Mouse (Mus musculus) heart, embryonic 16.5 days (tissue): ENCODE data around the gene Fam151a. TPM values are rescaled to one million over a fixed set of nuclear protein-coding genes. Genes with fewer than 3 reads are reported as not detected.
"Not testable (repeated sequence)": the region's sequence is repeated elsewhere in the genome, so short reads cannot be mapped to it uniquely, and the experiment has no call there.

ENCODE experiments used
- ATAC-seq: fragments of 200-750 bp; cut with Nextera tagmentation; replicated peaks from 2 replicates; pipeline ENCODE4 v1.8.0; 2017; ENCODE audit warnings: moderate number of reproducible peaks; ENCODE audit not compliant: insufficient read depth, low FRiP score; ENCODE audit errors: extremely low read depth
- H3K27ac ChIP-seq: fragments of 300-500 bp; sonication (generic); 2 replicates; pipeline ENCODE4 v1.5.1; 2014; ENCODE audit warnings: mild to moderate bottlenecking, low read length, control low read depth, moderate library complexity
- H3K27me3 ChIP-seq: fragments of 300-500 bp; sonication (generic); 2 replicates; pipeline ENCODE4 v1.6.1; 2014; ENCODE audit warnings: low read length, mixed read lengths; ENCODE audit not compliant: control insufficient read depth, insufficient read depth
- H3K36me3 ChIP-seq: fragments of 300-500 bp; sonication (generic); 2 replicates; pipeline ENCODE4 v1.6.1; 2014; ENCODE audit not compliant: control insufficient read depth, insufficient read depth
- H3K4me1 ChIP-seq: fragments of 300-500 bp; sonication (generic); 2 replicates; pipeline ENCODE4 v1.6.1; 2014; ENCODE audit warnings: low read length, mixed read lengths; ENCODE audit not compliant: control insufficient read depth, insufficient read depth
- H3K4me2 ChIP-seq: fragments of 300-500 bp; sonication (generic); 2 replicates; pipeline ENCODE4 v1.6.1; 2014; ENCODE audit warnings: low read depth, mild to moderate bottlenecking, control low read depth, low read length
- H3K4me3 ChIP-seq: fragments of 300-500 bp; sonication (generic); 2 replicates; pipeline ENCODE4 v1.5.1; 2014; ENCODE audit warnings: mild to moderate bottlenecking, control low read depth, low read length
- H3K9ac ChIP-seq: fragments of 300-500 bp; sonication (generic); 2 replicates; pipeline ENCODE4 v1.6.1; 2014; ENCODE audit warnings: low read length, control low read depth
- H3K9me3 ChIP-seq: fragments of 300-500 bp; sonication (generic); replicated peaks from 2 replicates; pipeline ENCODE4 v1.6.1; 2016; ENCODE audit warnings: low read length; ENCODE audit not compliant: control insufficient read depth
- WGBS: fragments of 180-500 bp; shearing (Covaris S2); extraction: QIAGEN DNeasy Blood & Tissue Kit; methylation state at CpG from one replicate; pipeline ENCODE4 v1.1.7; 2014; 5-methylcytosine and 5-hydroxymethylcytosine counted together
- polyA plus RNA-seq: library from polyadenylated mRNA; unstranded; fragments of >200 nt; fragmentation: Nextera tagmentation; extraction: Ambion mirVana; gene quantifications from 2 replicates; pipeline ENCODE4 v1.2.1, GENCODE M21; 2015

Fam151a gene
- polyA plus RNA-seq, 1 experiment from 2014 or later: 0.24 TPM

DNA sequence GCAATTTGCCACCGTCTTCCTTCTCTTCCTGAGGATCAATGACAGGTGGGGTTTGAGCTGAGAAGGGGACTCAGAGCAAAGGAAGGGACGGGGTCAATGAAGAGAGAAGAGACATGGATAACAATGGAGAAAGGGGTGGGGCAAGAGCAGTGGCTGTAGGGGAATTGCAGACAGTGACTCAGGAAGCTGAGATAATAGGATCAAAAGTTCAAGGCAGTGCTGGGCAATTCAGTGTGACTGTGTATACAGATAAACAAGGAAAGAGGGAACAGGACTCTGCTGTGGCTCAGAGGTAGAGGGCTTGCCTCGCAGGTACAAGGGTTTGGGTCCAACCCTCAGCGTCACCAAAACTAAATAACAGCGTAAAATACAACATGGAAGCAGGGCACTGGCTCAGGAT, 25.7 kb upstream of the Fam151a start:
- Histone ChIP-seq H3K4me3 (peak overlapping the region; percentile 19; the same call in 1 of the 2 replicates), H3K9ac (peak overlapping the region; percentile 36; the same call in 1 of the 2 replicates)
- ATAC-seq: no peak

DNA sequence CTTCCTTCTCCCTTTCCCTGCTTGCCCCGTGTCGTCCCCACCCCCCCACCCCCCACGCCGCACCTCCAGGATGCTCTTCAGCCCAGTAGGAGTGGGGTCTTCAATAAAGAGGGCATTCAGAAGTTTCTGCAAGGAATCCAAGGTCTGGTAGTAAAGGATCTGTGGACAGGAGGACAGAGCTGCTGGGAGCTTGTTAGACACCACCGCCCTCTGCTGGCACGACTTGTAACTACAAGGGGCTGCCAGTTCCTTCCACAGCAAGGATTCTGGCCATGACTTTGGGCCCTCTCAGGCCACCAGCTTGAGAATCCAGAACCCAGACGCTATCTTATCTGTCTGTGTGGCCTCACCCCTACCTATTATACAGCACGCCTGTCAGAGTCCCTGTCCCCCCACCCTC, 25.3 kb upstream of the Fam151a start:
- H3K27ac ChIP-seq: no peak overlapping the region
- peaks cover 7% of the 10 kb centered on the region; the same call in 1 of the 2 replicates for H3K4me1 ChIP-seq
- H3K4me2 ChIP-seq: peak overlapping the region; percentile 54
- peaks cover 6% of the 10 kb centered on the region; the same call in 1 of the 2 replicates for H3K27me3 ChIP-seq
- H3K4me3 ChIP-seq: peak overlapping the region; percentile 19; the same call in 1 of the 2 replicates
- peak overlapping the region; percentile 36; the same call in 1 of the 2 replicates for H3K9ac ChIP-seq
- peak; percentile 45 for ATAC-seq
- no peaks in the 10 kb centered on the region for H3K36me3 ChIP-seq
- H3K9me3 ChIP-seq: no peaks in the 10 kb centered on the region
- WGBS: under 1% methylated on average over 8 of the region's 8 CpGs

More for the DNA sequence above, 25.7 kb upstream of the Fam151a start:
- Histone ChIP-seq H3K27me3 (peaks cover 6% of the 10 kb centered on the region; the same call in 1 of the 2 replicates), H3K4me1 (peaks cover 7% of the 10 kb centered on the region; the same call in 1 of the 2 replicates), H3K27ac (no peak overlapping the region), H3K36me3 (no peaks in the 10 kb centered on the region), H3K9me3 (no peaks in the 10 kb centered on the region), H3K4me2 (peak overlapping the region; percentile 54)
- WGBS: 31% methylated on average over 5 of the region's 5 CpGs

DNA sequence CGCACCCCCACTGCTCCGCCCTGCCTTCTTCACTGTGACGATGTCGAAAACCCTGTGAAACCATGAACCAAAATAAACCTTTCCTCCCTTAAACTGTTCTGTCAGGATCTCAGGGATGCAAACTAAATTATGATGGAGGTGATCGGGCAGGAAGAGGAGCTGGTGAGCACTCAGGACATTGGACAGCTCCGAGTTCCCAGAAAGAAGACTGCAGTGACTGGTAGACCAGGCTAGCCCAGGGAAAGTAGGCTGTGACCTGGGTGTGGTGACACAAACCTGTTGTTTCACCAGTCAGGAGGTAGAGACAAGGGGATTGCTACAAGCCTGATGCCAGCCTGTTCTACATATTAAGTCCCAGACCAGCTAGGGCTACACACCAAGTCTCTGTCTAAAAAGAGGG, 20.1 kb upstream of the Fam151a start:
- no peaks in the 10 kb centered on the region for H3K4me1 ChIP-seq
- WGBS: 87% methylated on average over 6 of the region's 6 CpGs
- no peak overlapping the region for H3K27ac ChIP-seq
- H3K4me3 ChIP-seq: no peak overlapping the region
- no peaks in the 10 kb centered on the region for H3K36me3 ChIP-seq
- H3K27me3 ChIP-seq: peaks cover 5% of the 10 kb centered on the region; the same call in 1 of the 2 replicates
- no peaks in the 10 kb centered on the region for H3K9me3 ChIP-seq
- no peak overlapping the region for H3K9ac ChIP-seq
- H3K4me2 ChIP-seq: no peak overlapping the region
- ATAC-seq: no peak

DNA sequence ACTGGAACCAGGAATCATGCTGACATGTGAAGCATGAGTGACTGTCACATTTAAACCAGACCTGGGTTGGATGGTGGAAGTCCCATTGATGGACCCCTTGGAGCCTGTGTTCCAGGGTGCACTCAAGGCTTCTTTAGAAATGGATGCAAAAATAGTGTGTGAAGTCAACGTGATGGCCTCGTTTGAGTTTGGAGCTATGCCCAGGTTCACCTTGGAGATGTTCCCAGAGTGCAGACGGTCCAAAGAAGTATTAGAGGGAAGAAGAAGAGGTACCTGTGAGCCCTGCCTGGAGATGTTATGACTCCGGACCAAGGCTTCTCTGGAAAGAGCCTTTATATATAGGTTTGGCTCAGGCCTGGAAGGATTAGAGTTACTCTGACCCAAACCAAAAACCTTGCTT, 13.1 kb upstream of the Fam151a start:
- H3K4me1 ChIP-seq: no peaks in the 10 kb centered on the region
- no peak overlapping the region for H3K9ac ChIP-seq
- H3K9me3 ChIP-seq: no peaks in the 10 kb centered on the region
- 64% methylated on average over 4 of the region's 4 CpGs for WGBS
- H3K27me3 ChIP-seq: no peaks in the 10 kb centered on the region
- ATAC-seq: no peak
- H3K36me3 ChIP-seq: no peaks in the 10 kb centered on the region
- no peak overlapping the region for H3K4me2 ChIP-seq
- no peak overlapping the region for H3K4me3 ChIP-seq
- no peak overlapping the region for H3K27ac ChIP-seq

DNA sequence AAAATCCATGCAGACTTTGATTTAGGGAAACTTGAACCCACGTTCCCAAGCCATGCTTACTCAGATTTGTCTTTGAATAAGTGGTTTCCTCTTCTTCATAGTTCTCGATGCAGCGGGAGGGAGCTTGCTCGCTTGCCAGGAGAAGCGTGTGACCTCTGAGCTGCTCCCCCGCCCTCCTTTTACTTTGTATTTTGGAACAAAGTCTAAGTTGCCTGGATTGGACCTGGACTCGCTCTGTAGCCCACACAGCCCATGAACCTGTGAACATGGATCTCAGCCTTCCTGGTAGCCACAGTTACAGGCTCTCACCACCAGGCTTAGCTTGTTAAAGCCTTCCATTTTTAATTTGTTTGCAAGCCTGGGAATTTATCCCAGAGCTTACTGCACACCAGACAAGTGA, 2.9 kb upstream of the Fam151a start, which contains the start of gene Mroh7:
TSS of gene Mroh7 (minus strand) at position 112 of the 400 bp plus-strand sequence.
- no peaks in the 10 kb centered on the region for H3K4me1 ChIP-seq
- no peaks in the 10 kb centered on the region; the same call in 1 of the 2 replicates for H3K27me3 ChIP-seq
- H3K27ac ChIP-seq: no peak within 1 kb of the TSS
- WGBS: 79% methylated on average over 7 of the region's 7 CpGs
- H3K4me2 ChIP-seq: no peak within 1 kb of the TSS
- H3K9ac ChIP-seq: no peak within 1 kb of the TSS
- no peak within 1 kb of the TSS for H3K4me3 ChIP-seq
- ATAC-seq: no peak
- H3K36me3 ChIP-seq: no peaks in the 10 kb centered on the region
- H3K9me3 ChIP-seq: no peaks in the 10 kb centered on the region

DNA sequence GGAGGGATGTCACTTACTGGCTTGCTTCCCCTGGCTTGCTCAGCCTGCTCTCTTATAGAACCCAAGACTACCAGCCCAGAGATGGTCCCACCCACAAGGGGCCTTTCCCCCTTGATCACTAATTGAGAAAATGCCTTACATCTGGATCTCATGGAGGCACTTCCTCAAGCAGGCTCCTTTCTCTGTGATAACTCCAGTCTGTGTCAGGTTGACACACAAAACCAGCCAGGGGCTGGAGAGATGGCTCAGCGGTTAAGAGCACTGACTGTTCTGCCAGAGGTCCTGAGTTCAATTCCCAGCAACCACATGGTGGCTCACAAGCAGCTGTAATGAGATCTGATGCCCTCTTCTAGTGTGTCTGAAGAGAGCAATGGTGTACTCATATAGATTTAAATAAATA, 3.2 kb downstream of the Fam151a start:
- not testable (repeated sequence) for H3K4me2 ChIP-seq

DNA sequence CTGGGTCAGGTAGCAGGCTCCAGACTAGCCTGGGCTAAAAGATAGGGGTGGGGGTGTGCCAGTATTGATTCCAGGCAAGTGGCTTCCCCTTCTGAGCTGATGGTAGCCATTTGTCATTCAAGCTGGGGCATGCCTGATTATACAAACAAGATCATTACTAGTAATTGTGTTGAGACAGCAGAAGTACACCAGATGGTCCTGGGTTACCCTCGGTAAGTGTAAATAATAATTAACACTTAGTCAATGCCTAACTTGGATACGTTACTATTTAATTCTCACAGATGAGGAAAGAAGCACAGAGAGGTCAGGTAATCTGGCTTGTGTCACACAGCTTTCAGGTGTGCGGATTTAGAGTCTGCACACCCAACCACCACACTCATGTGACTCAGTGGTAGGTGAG, 4.2 kb downstream of the Fam151a start:
- Histone ChIP-seq H3K27ac (no peak overlapping the region), H3K9me3 (no peaks in the 10 kb centered on the region), H3K4me3 (no peak overlapping the region), H3K27me3 (no peaks in the 10 kb centered on the region), H3K36me3 (no peaks in the 10 kb centered on the region), H3K4me2 (no peak overlapping the region), H3K9ac (no peak overlapping the region), H3K4me1 (no peaks in the 10 kb centered on the region)
- no peak for ATAC-seq
- 76% methylated on average over 3 of the region's 3 CpGs for WGBS

More for the DNA sequence above, 3.2 kb downstream of the Fam151a start:
- not testable (repeated sequence) for H3K9me3 ChIP-seq, H3K9ac ChIP-seq, H3K4me1 ChIP-seq, H3K27me3 ChIP-seq, ATAC-seq, H3K27ac ChIP-seq, H3K4me3 ChIP-seq, H3K36me3 ChIP-seq
- WGBS: 79% methylated on average over 1 of the region's 1 CpGs

DNA sequence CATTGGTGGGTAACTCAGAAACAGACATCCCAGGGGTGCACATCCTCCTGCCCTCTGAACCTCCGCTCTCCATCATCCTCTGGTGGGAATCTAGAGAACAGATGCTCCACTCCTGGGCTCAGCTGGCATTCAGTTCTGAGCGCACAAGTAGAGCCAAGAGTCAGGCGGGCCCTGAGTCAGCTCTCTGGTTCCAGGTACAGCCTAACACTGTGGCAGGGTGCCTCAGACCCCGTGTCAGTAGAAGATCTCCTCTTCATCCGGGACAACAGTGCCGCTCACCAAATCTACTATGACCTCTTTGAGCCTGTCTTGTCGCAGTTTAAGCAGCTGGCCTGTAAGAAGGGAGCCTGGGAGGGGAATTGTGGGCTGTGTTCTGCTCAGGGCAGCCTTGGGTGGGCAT, 12.2 kb downstream of the Fam151a start:
- Histone ChIP-seq H3K9me3 (no peaks in the 10 kb centered on the region), H3K4me3 (no peak overlapping the region), H3K36me3 (no peaks in the 10 kb centered on the region), H3K9ac (no peak overlapping the region), H3K4me2 (no peak overlapping the region), H3K27me3 (no peaks in the 10 kb centered on the region), H3K4me1 (no peaks in the 10 kb centered on the region), H3K27ac (no peak overlapping the region)
- no peak for ATAC-seq
- WGBS: 79% methylated on average over 7 of the region's 7 CpGs

DNA sequence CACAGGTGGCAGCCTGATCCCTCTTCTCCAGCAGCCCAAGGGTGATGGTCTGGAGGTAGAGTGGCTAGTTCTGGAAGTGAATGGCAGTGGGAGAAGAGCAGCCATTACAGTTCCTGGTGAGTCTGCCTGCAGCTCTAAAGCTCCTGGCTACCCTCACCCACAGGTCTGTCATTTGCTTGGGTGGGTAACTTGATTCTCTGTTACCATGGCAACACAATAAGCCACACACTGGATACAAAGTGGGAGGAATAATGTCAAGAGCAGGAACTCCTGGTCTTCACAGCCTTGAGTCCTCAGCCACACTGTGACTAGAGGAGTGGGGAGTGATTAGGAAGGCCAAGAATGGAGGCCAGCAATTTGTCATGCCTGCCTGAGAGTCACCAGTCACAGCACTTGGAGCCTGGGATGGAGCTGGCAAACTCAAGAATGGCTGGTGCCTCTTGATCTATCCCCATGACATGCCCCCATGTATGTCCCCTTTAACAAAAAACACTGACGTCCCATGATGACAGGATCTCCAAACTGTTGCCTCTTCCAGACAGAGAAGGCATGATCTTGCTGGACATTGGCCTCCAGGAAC, 13.4 kb downstream of the Fam151a start:
- Histone ChIP-seq H3K9me3 (no peaks in the 10 kb centered on the region), H3K4me1 (no peaks in the 10 kb centered on the region), H3K9ac (no peak overlapping the region), H3K36me3 (no peaks in the 10 kb centered on the region), H3K27ac (no peak overlapping the region), H3K4me2 (no peak overlapping the region), H3K27me3 (no peaks in the 10 kb centered on the region), H3K4me3 (no peak overlapping the region)
- ATAC-seq: no peak
- 78% methylated on average over 1 of the region's 1 CpGs for WGBS
